Mouse (Mus musculus): ENCODE data around the gene Cuedc1. TPM values are rescaled to one million over a fixed set of nuclear protein-coding genes. Genes with fewer than 3 reads are reported as not detected.

Cuedc1 gene
- total and polyA plus RNA-seq, 2 experiments from 2014 or later: 17.0 to 19.2 TPM

- Histone ChIP-seq H3K27ac (ENCODE audit: low read depth) (no peak overlapping the region), H3K27me3 (ENCODE audit: control insufficient read depth, insufficient read depth, low read length) (no peaks in the 10 kb centered on the region), H3K4me3 (ENCODE audit: low read depth, low read length) (no peak overlapping the region), H3K9ac (replicated peaks; ENCODE audit: low read depth, low read length) (no peak overlapping the region), H3K4me2 (ENCODE audit: low read depth, low read length) (no peak overlapping the region), H3K36me3 (replicated peaks; ENCODE audit: control insufficient read depth, insufficient read depth, low read length) (no peaks in the 10 kb centered on the region), H3K4me1 (ENCODE audit: control insufficient read depth, insufficient read depth) (0 out of 2 replicates have a peak, but pooled peaks cover 5% of the 10 kb centered on the region), H3K9me3 (replicated peaks; ENCODE audit: control insufficient read depth, low read length) (no peaks in the 10 kb centered on the region)
- ATAC-seq (ENCODE audit: insufficient read depth, low read depth) (no peak), DNase-seq (ENCODE audit: low spot score) (no peak)
- 53% methylated on average over 10 of the region's 10 CpGs for WGBS
- TF ChIP-seq CTCF (IDR thresholded peaks at IDR 0.05; ENCODE audit: low read depth) (no peak), EP300 (IDR thresholded peaks at IDR 0.05; ENCODE audit: low read depth) (no peak)
These were observed 143.0 kb downstream of the Cuedc1 start for GRCm38 (mm10) chr11:88240736-88241353.

GRCm38 (mm10) chr11:88241468-88242301 lies 143.8 kb downstream of the Cuedc1 start:
- Histone ChIP-seq H3K27me3 (ENCODE audit: control insufficient read depth, insufficient read depth, low read length) (no peaks in the 10 kb centered on the region), H3K4me1 (ENCODE audit: control insufficient read depth, insufficient read depth) (no peaks in the 10 kb centered on the region), H3K36me3 (replicated peaks; ENCODE audit: control insufficient read depth, insufficient read depth, low read length) (no peaks in the 10 kb centered on the region), H3K27ac (ENCODE audit: low read depth) (no peak overlapping the region), H3K4me3 (ENCODE audit: low read depth, low read length) (no peak overlapping the region), H3K9ac (replicated peaks; ENCODE audit: low read depth, low read length) (no peak overlapping the region), H3K4me2 (ENCODE audit: low read depth, low read length) (no peak overlapping the region), H3K9me3 (replicated peaks; ENCODE audit: control insufficient read depth, low read length) (no peaks in the 10 kb centered on the region)
- no peak for TF ChIP-seq CTCF (IDR thresholded peaks at IDR 0.05; ENCODE audit: low read depth)
- TF ChIP-seq EP300 (IDR thresholded peaks at IDR 0.05; ENCODE audit: low read depth): no peak
- 54% methylated on average over 12 of the region's 12 CpGs for WGBS
- ATAC-seq (ENCODE audit: insufficient read depth, low read depth) (no peak), DNase-seq (ENCODE audit: low spot score) (no peak)

Other genes with a start within 250 kb of the Cuedc1 start
- 4.4 and 4.8 TPM in 2 replicates for gene Mks1, start 244.8 kb upstream of the Cuedc1 start, total RNA-seq (2014; rRNA removed; ENCODE audit: low replicate concordance)
- 4.5 and 6.0 TPM in 2 replicates for gene Mks1, start 244.8 kb upstream of the Cuedc1 start, polyA plus RNA-seq (2015; fragmentation: Nextera tagmentation; extraction: Ambion mirVana)
- gene Epx, start 222.5 kb upstream of the Cuedc1 start, total RNA-seq (2014; rRNA removed; ENCODE audit: low replicate concordance): not detected in 2 replicates
- 0.22 and 0.25 TPM in 2 replicates for gene Epx, start 222.5 kb upstream of the Cuedc1 start, polyA plus RNA-seq (2015; fragmentation: Nextera tagmentation; extraction: Ambion mirVana)
- gene Olfr462, start 205.8 kb upstream of the Cuedc1 start, total RNA-seq (2014; rRNA removed; ENCODE audit: low replicate concordance): not detected in 2 replicates
- not detected in 2 replicates for gene Olfr462, start 205.8 kb upstream of the Cuedc1 start, polyA plus RNA-seq (2015; fragmentation: Nextera tagmentation; extraction: Ambion mirVana)
- not detected in 2 replicates for gene Olfr463, start 200.7 kb upstream of the Cuedc1 start, total RNA-seq (2014; rRNA removed; ENCODE audit: low replicate concordance)
- not detected in 2 replicates for gene Olfr463, start 200.7 kb upstream of the Cuedc1 start, polyA plus RNA-seq (2015; fragmentation: Nextera tagmentation; extraction: Ambion mirVana)
- gene Olfr464, start 177.1 kb upstream of the Cuedc1 start, total RNA-seq (2014; rRNA removed; ENCODE audit: low replicate concordance): not detected in 2 replicates
- gene Olfr464, start 177.1 kb upstream of the Cuedc1 start, polyA plus RNA-seq (2015; fragmentation: Nextera tagmentation; extraction: Ambion mirVana): not detected in 2 replicates
- 18.6 and 20.7 TPM in 2 replicates for gene Dynll2, start 110.5 kb upstream of the Cuedc1 start, total RNA-seq (2014; rRNA removed; ENCODE audit: low replicate concordance)
- 32.9 and 33.0 TPM in 2 replicates for gene Dynll2, start 110.5 kb upstream of the Cuedc1 start, polyA plus RNA-seq (2015; fragmentation: Nextera tagmentation; extraction: Ambion mirVana)
- gene Srsf1, start 50.7 kb upstream of the Cuedc1 start, total RNA-seq (2014; rRNA removed; ENCODE audit: low replicate concordance): 195 and 223 TPM in 2 replicates
- 82.2 and 83.5 TPM in 2 replicates for gene Srsf1, start 50.7 kb upstream of the Cuedc1 start, polyA plus RNA-seq (2015; fragmentation: Nextera tagmentation; extraction: Ambion mirVana)
- gene Vezf1, start 29.8 kb upstream of the Cuedc1 start, total RNA-seq (2014; rRNA removed; ENCODE audit: low replicate concordance): 31.9 and 35.5 TPM in 2 replicates
- gene Vezf1, start 29.8 kb upstream of the Cuedc1 start, polyA plus RNA-seq (2015; fragmentation: Nextera tagmentation; extraction: Ambion mirVana): 17.6 and 18.2 TPM in 2 replicates
- gene Mrps23, start 106.3 kb downstream of the Cuedc1 start, total RNA-seq (2014; rRNA removed; ENCODE audit: low replicate concordance): 77.6 and 240 TPM in 2 replicates
- 156 TPM in 2 replicates for gene Mrps23, start 106.3 kb downstream of the Cuedc1 start, polyA plus RNA-seq (2015; fragmentation: Nextera tagmentation; extraction: Ambion mirVana)
- gene Ccdc182, start 196.0 kb downstream of the Cuedc1 start, total RNA-seq (2014; rRNA removed; ENCODE audit: low replicate concordance): not detected in 2 replicates
- gene Ccdc182, start 196.0 kb downstream of the Cuedc1 start, polyA plus RNA-seq (2015; fragmentation: Nextera tagmentation; extraction: Ambion mirVana): not detected in 2 replicates